Mouse (Mus musculus) lung, embryonic 16.5 days (tissue): ENCODE data around the gene Dlec1. TPM values are rescaled to one million over a fixed set of nuclear protein-coding genes. Genes with fewer than 3 reads are reported as not detected.

Source experiments
- ATAC-seq: fragments of 200-750 bp; cut with Nextera tagmentation; 2 replicates; pipeline ENCODE4 v1.8.0; 2017; ENCODE audit warnings: low read depth, mild to moderate bottlenecking, moderate library complexity
- H3K27ac ChIP-seq: fragments of 300-500 bp; sonication (generic); 2 replicates; pipeline ENCODE4 v1.5.1; 2014; ENCODE audit warnings: mild to moderate bottlenecking, control low read depth, low read length
- H3K27me3 ChIP-seq: fragments of 300-500 bp; sonication (generic); 2 replicates; pipeline ENCODE4 v1.6.1; 2014; ENCODE audit warnings: low read depth, low read length, mixed read lengths; ENCODE audit not compliant: control insufficient read depth, insufficient read depth
- H3K36me3 ChIP-seq: fragments of 300-500 bp; sonication (generic); 2 replicates; pipeline ENCODE4 v1.6.1; 2014; ENCODE audit warnings: low read length; ENCODE audit not compliant: control insufficient read depth, insufficient read depth
- H3K4me1 ChIP-seq: fragments of 300-500 bp; sonication (generic); replicated peaks from 2 replicates; pipeline ENCODE4 v1.6.1; 2014; ENCODE audit warnings: low read length, mixed read lengths; ENCODE audit not compliant: control insufficient read depth, insufficient read depth
- H3K4me2 ChIP-seq: fragments of 300-500 bp; sonication (generic); 2 replicates; pipeline ENCODE4 v1.6.1; 2014; ENCODE audit warnings: low read depth, low read length, control low read depth
- H3K4me3 ChIP-seq: fragments of 300-500 bp; sonication (generic); 2 replicates; pipeline ENCODE4 v1.5.1; 2014; ENCODE audit warnings: mild to moderate bottlenecking, low read length, control low read depth
- H3K9ac ChIP-seq: fragments of 300-500 bp; sonication (generic); 2 replicates; pipeline ENCODE4 v1.6.1; 2014; ENCODE audit warnings: low read length, control low read depth
- H3K9me3 ChIP-seq: fragments of 300-500 bp; sonication (generic); 2 replicates; pipeline ENCODE4 v1.6.1; 2016; ENCODE audit warnings: low read length; ENCODE audit not compliant: control insufficient read depth
- WGBS: fragments of 180-500 bp; shearing (Covaris S2); extraction: QIAGEN DNeasy Blood & Tissue Kit; methylation state at CpG from one replicate; pipeline ENCODE4 v1.1.7; 2014; 5-methylcytosine and 5-hydroxymethylcytosine counted together
- polyA plus RNA-seq: library from polyadenylated mRNA; unstranded; fragments of >200 nt; fragmentation: Nextera tagmentation; extraction: Ambion mirVana; gene quantifications from 2 replicates; pipeline ENCODE4 v1.2.1, GENCODE M21; 2015

Dlec1 gene
- polyA plus RNA-seq, 1 experiment from 2014 or later = 2.1 TPM

GRCm38 (mm10) chr9:119146098-119146770, 44.0 kb downstream of the Dlec1 start:
- Histone ChIP-seq H3K9me3 (no peaks in the 10 kb centered on the region), H3K36me3 (no peaks in the 10 kb centered on the region), H3K27me3 (no peaks in the 10 kb centered on the region), H3K4me3 (no peak overlapping the region), H3K4me2 (no peak overlapping the region), H3K4me1 (no peaks in the 10 kb centered on the region), H3K9ac (no peak overlapping the region), H3K27ac (no peak overlapping the region)
- 64% methylated on average over 13 of the region's 13 CpGs for WGBS
- no peak for ATAC-seq

- no peak overlapping the region for H3K9ac ChIP-seq
- 17% methylated on average over 5 of the region's 5 CpGs for WGBS
- H3K36me3 ChIP-seq = no peaks in the 10 kb centered on the region
- no peak overlapping the region for H3K4me2 ChIP-seq
- 0 out of 2 replicates have a peak, but pooled peaks have one; percentile 29 for ATAC-seq
- H3K4me1 ChIP-seq = no peaks in the 10 kb centered on the region
- no peak overlapping the region for H3K4me3 ChIP-seq
- H3K27me3 ChIP-seq = no peaks in the 10 kb centered on the region
- H3K9me3 ChIP-seq = no peaks in the 10 kb centered on the region
- no peak overlapping the region for H3K27ac ChIP-seq
These were observed 47.3 kb downstream of the Dlec1 start for GRCm38 (mm10) chr9:119149601-119150000.

- ATAC-seq = no peak
- no peak overlapping the region for H3K27ac ChIP-seq
- no peak overlapping the region for H3K9ac ChIP-seq
- no peaks in the 10 kb centered on the region for H3K4me1 ChIP-seq
- H3K27me3 ChIP-seq = peaks cover 9% of the 10 kb centered on the region
- no peaks in the 10 kb centered on the region for H3K36me3 ChIP-seq
- H3K4me2 ChIP-seq = no peak overlapping the region
- no peak overlapping the region for H3K4me3 ChIP-seq
- 38% methylated on average over 2 of the region's 2 CpGs for WGBS
- no peaks in the 10 kb centered on the region for H3K9me3 ChIP-seq
These were observed 49.5 kb downstream of the Dlec1 start for GRCm38 (mm10) chr9:119151751-119152150.

- peaks cover 14% of the 10 kb centered on the region for H3K27me3 ChIP-seq
- no peak overlapping the region for H3K9ac ChIP-seq
- H3K27ac ChIP-seq = no peak overlapping the region
- H3K9me3 ChIP-seq = no peaks in the 10 kb centered on the region
- no peaks in the 10 kb centered on the region for H3K4me1 ChIP-seq
- H3K36me3 ChIP-seq = no peaks in the 10 kb centered on the region
- no peak overlapping the region for H3K4me3 ChIP-seq
- H3K4me2 ChIP-seq = no peak overlapping the region
- ATAC-seq = no peak
- 74% methylated on average over 8 of the region's 8 CpGs for WGBS
These were observed 53.1 kb downstream of the Dlec1 start for GRCm38 (mm10) chr9:119155416-119155815.

- H3K9ac ChIP-seq = no peak overlapping the region
- H3K4me2 ChIP-seq = no peak overlapping the region
- 51% methylated on average over 7 of the region's 7 CpGs for WGBS
- H3K27ac ChIP-seq = no peak overlapping the region
- no peaks in the 10 kb centered on the region for H3K4me1 ChIP-seq
- no peaks in the 10 kb centered on the region for H3K9me3 ChIP-seq
- no peak overlapping the region for H3K4me3 ChIP-seq
- H3K36me3 ChIP-seq = no peaks in the 10 kb centered on the region
- ATAC-seq = 0 out of 2 replicates have a peak, but pooled peaks have one; percentile 13
- peaks cover 14% of the 10 kb centered on the region for H3K27me3 ChIP-seq
These were observed 53.5 kb downstream of the Dlec1 start for GRCm38 (mm10) chr9:119155826-119156225.

GRCm38 (mm10) chr9:119156278-119157201, 54.3 kb downstream of the Dlec1 start, which contains the start of gene Acaa1b:
Gene Acaa1b, minus strand, starts transcription at chr9:119157093.
- Histone ChIP-seq H3K4me2 (peak within 1 kb of the TSS; percentile 73), H3K9me3 (no peaks in the 10 kb centered on the region), H3K27me3 (peaks cover 14% of the 10 kb centered on the region), H3K27ac (no peak within 1 kb of the TSS), H3K4me3 (peak within 1 kb of the TSS; percentile 51), H3K36me3 (no peaks in the 10 kb centered on the region), H3K9ac (peak within 1 kb of the TSS; percentile 54), H3K4me1 (no peaks in the 10 kb centered on the region)
- 2% methylated on average over 54 of the region's 65 CpGs for WGBS
- peak; percentile 83 for ATAC-seq

GRCm38 (mm10) chr9:119158861-119159260, 56.6 kb downstream of the Dlec1 start, which contains the start of gene Gm47289:
Gene Gm47289, plus strand, starts transcription at chr9:119159161.
- 32% methylated on average over 4 of the region's 4 CpGs for WGBS
- Histone ChIP-seq H3K36me3 (no peaks in the 10 kb centered on the region), H3K27ac (no peak within 1 kb of the TSS), H3K27me3 (peaks cover 14% of the 10 kb centered on the region), H3K4me3 (no peak within 1 kb of the TSS), H3K4me2 (no peak within 1 kb of the TSS), H3K9ac (no peak within 1 kb of the TSS), H3K9me3 (no peaks in the 10 kb centered on the region), H3K4me1 (no peaks in the 10 kb centered on the region)
- no peak for ATAC-seq

GRCm38 (mm10) chr9:119160689-119161088, 58.4 kb downstream of the Dlec1 start:
- H3K36me3 ChIP-seq = no peaks in the 10 kb centered on the region
- H3K9ac ChIP-seq = no peak overlapping the region
- peaks cover 12% of the 10 kb centered on the region for H3K27me3 ChIP-seq
- H3K4me2 ChIP-seq = no peak overlapping the region
- no peak for ATAC-seq
- H3K27ac ChIP-seq = no peak overlapping the region
- H3K4me1 ChIP-seq = no peaks in the 10 kb centered on the region
- H3K9me3 ChIP-seq = no peaks in the 10 kb centered on the region
- 82% methylated on average over 3 of the region's 3 CpGs for WGBS
- no peak overlapping the region for H3K4me3 ChIP-seq

- no peaks in the 10 kb centered on the region for H3K36me3 ChIP-seq
- H3K4me1 ChIP-seq = no peaks in the 10 kb centered on the region
- no peaks in the 10 kb centered on the region for H3K27me3 ChIP-seq
- no peak overlapping the region for H3K27ac ChIP-seq
- H3K9me3 ChIP-seq = no peaks in the 10 kb centered on the region
- no peak overlapping the region for H3K4me3 ChIP-seq
- H3K9ac ChIP-seq = no peak overlapping the region
- no peak overlapping the region for H3K4me2 ChIP-seq
- ATAC-seq = no peak
- WGBS = 79% methylated on average over 7 of the region's 7 CpGs
These were observed 62.5 kb downstream of the Dlec1 start for GRCm38 (mm10) chr9:119164743-119165142.
